Mouse (Mus musculus) embryonic facial prominence, embryonic 12.5 days (tissue): Measurements from ENCODE around the gene G6pc3. TPM values are rescaled to one million over a fixed set of nuclear protein-coding genes. Genes with fewer than 3 reads are reported as not detected.

Experiments
- ATAC-seq: fragments of 200-750 bp; cut with Nextera tagmentation; 2 replicates; pipeline ENCODE4 v1.8.0; 2017; ENCODE audit not compliant: insufficient number of reproducible peaks, insufficient read depth, low FRiP score, low TSS enrichment
- H3K27ac ChIP-seq: fragments of 300-500 bp; sonication (generic); 2 replicates; pipeline ENCODE4 v1.5.1; 2016; ENCODE audit warnings: mild to moderate bottlenecking
- H3K27me3 ChIP-seq: fragments of 300-500 bp; sonication (generic); 2 replicates; pipeline ENCODE4 v1.6.1; 2016; ENCODE audit warnings: mild to moderate bottlenecking, moderate library complexity
- H3K36me3 ChIP-seq: fragments of 300-500 bp; sonication (generic); 2 replicates; pipeline ENCODE4 v1.6.1; 2016; ENCODE audit warnings: mild to moderate bottlenecking
- H3K4me1 ChIP-seq: fragments of 300-500 bp; sonication (generic); 2 replicates; pipeline ENCODE4 v1.6.1; 2016
- H3K4me2 ChIP-seq: fragments of 300-500 bp; sonication (generic); replicated peaks from 2 replicates; pipeline ENCODE4 v1.6.1; 2016; ENCODE audit warnings: mild to moderate bottlenecking, moderate library complexity
- H3K4me3 ChIP-seq: fragments of 300-500 bp; sonication (generic); 2 replicates; pipeline ENCODE4 v1.5.1; 2016; ENCODE audit warnings: mild to moderate bottlenecking
- H3K9ac ChIP-seq: fragments of 300-500 bp; sonication (generic); 2 replicates; pipeline ENCODE4 v1.6.1; 2016; ENCODE audit warnings: mild to moderate bottlenecking, moderate library complexity
- H3K9me3 ChIP-seq: fragments of 300-500 bp; sonication (generic); 2 replicates; pipeline ENCODE4 v1.6.1; 2016; ENCODE audit warnings: mild to moderate bottlenecking, moderate library complexity
- WGBS: fragments of 180-500 bp; shearing (Covaris S2); methylation state at CpG from one replicate; pipeline ENCODE4 v1.1.7; 2016; 5-methylcytosine and 5-hydroxymethylcytosine counted together
- polyA plus RNA-seq: library from polyadenylated mRNA; unstranded; fragments of >200 nt; fragmentation: Nextera tagmentation; extraction: Ambion mirVana; gene quantifications from 2 replicates; pipeline ENCODE4 v1.2.1, GENCODE M21; 2016

Gene G6pc3
- polyA plus RNA-seq, 1 experiment from 2014 or later = 30.3 TPM

GRCm38 (mm10) chr11:102220451-102220850, 31.0 kb downstream of the G6pc3 start:
- Histone ChIP-seq H3K4me1 (peaks cover 64% of the 10 kb centered on the region), H3K4me2 (no peak overlapping the region), H3K9ac (no peak overlapping the region), H3K36me3 (peaks cover 13% of the 10 kb centered on the region; the same call in 1 of the 2 replicates), H3K9me3 (no peaks in the 10 kb centered on the region), H3K27ac (peak overlapping the region; percentile 25; the same call in 1 of the 2 replicates), H3K27me3 (no peaks in the 10 kb centered on the region), H3K4me3 (no peak overlapping the region)
- no peak for ATAC-seq
- 68% methylated on average over 6 of the region's 6 CpGs for WGBS

- H3K36me3 ChIP-seq = peaks cover 13% of the 10 kb centered on the region; the same call in 1 of the 2 replicates
- H3K9me3 ChIP-seq = no peaks in the 10 kb centered on the region
- H3K27me3 ChIP-seq = no peaks in the 10 kb centered on the region
- no peak overlapping the region for H3K9ac ChIP-seq
- WGBS = 86% methylated on average over 8 of the region's 8 CpGs
- ATAC-seq = no peak
- peaks cover 57% of the 10 kb centered on the region for H3K4me1 ChIP-seq
- H3K4me3 ChIP-seq = no peak overlapping the region
- H3K4me2 ChIP-seq = no peak overlapping the region
- H3K27ac ChIP-seq = no peak overlapping the region; the same call in 1 of the 2 replicates
Measured at GRCm38 (mm10) chr11:102221243-102221953, 32.0 kb downstream of the G6pc3 start.

GRCm38 (mm10) chr11:102221954-102222351, 32.5 kb downstream of the G6pc3 start:
- Histone ChIP-seq H3K4me1 (peaks cover 59% of the 10 kb centered on the region), H3K9me3 (no peaks in the 10 kb centered on the region), H3K4me2 (no peak overlapping the region), H3K27ac (no peak overlapping the region; the same call in 1 of the 2 replicates), H3K27me3 (no peaks in the 10 kb centered on the region), H3K4me3 (no peak overlapping the region), H3K9ac (no peak overlapping the region), H3K36me3 (peaks cover 13% of the 10 kb centered on the region; the same call in 1 of the 2 replicates)
- ATAC-seq = no peak
- 70% methylated on average over 8 of the region's 8 CpGs for WGBS

- no peak for ATAC-seq
- Histone ChIP-seq H3K9me3 (no peaks in the 10 kb centered on the region), H3K4me1 (peaks cover 59% of the 10 kb centered on the region), H3K27me3 (no peaks in the 10 kb centered on the region), H3K9ac (no peak overlapping the region), H3K4me2 (no peak overlapping the region), H3K27ac (no peak overlapping the region), H3K4me3 (no peak overlapping the region), H3K36me3 (peaks cover 10% of the 10 kb centered on the region; the same call in 1 of the 2 replicates)
- WGBS = 38% methylated on average over 6 of the region's 6 CpGs
Measured at GRCm38 (mm10) chr11:102223166-102223565, 33.7 kb downstream of the G6pc3 start.

- peaks cover 56% of the 10 kb centered on the region for H3K4me1 ChIP-seq
- no peaks in the 10 kb centered on the region for H3K27me3 ChIP-seq
- peaks cover 10% of the 10 kb centered on the region; the same call in 1 of the 2 replicates for H3K36me3 ChIP-seq
- WGBS = 6% methylated on average over 22 of the region's 22 CpGs
- no peak for ATAC-seq
- peak overlapping the region; percentile 18; the same call in 1 of the 2 replicates for H3K4me3 ChIP-seq
- no peak overlapping the region for H3K27ac ChIP-seq
- peak overlapping the region; percentile 44 for H3K4me2 ChIP-seq
- no peaks in the 10 kb centered on the region for H3K9me3 ChIP-seq
- H3K9ac ChIP-seq = peak overlapping the region; percentile 33; the same call in 1 of the 2 replicates
Measured at GRCm38 (mm10) chr11:102224686-102225085, 35.3 kb downstream of the G6pc3 start.

- H3K9ac ChIP-seq = no peak overlapping the region
- ATAC-seq = no peak
- peak overlapping the region; percentile 44; the same call in 1 of the 2 replicates for H3K4me2 ChIP-seq
- H3K9me3 ChIP-seq = no peaks in the 10 kb centered on the region
- no peak overlapping the region for H3K27ac ChIP-seq
- WGBS = 67% methylated on average over 5 of the region's 5 CpGs
- H3K4me3 ChIP-seq = no peak overlapping the region
- H3K27me3 ChIP-seq = no peaks in the 10 kb centered on the region
- peaks cover 53% of the 10 kb centered on the region for H3K4me1 ChIP-seq
- H3K36me3 ChIP-seq = peaks cover 10% of the 10 kb centered on the region; the same call in 1 of the 2 replicates
Measured at GRCm38 (mm10) chr11:102225221-102225620, 35.8 kb downstream of the G6pc3 start.

- no peak for ATAC-seq
- Histone ChIP-seq H3K4me1 (peaks cover 53% of the 10 kb centered on the region), H3K4me3 (no peak overlapping the region), H3K27me3 (no peaks in the 10 kb centered on the region), H3K9ac (no peak overlapping the region; the same call in 1 of the 2 replicates), H3K9me3 (no peaks in the 10 kb centered on the region), H3K27ac (no peak overlapping the region), H3K36me3 (peaks cover 7% of the 10 kb centered on the region; the same call in 1 of the 2 replicates), H3K4me2 (peak overlapping the region; percentile 87; the same call in 1 of the 2 replicates)
- WGBS = 68% methylated on average over 12 of the region's 12 CpGs
Measured at GRCm38 (mm10) chr11:102226067-102226978, 36.9 kb downstream of the G6pc3 start.

- no peaks in the 10 kb centered on the region for H3K36me3 ChIP-seq
- WGBS = 16% methylated on average over 12 of the region's 12 CpGs
- peak overlapping the region; percentile 15; the same call in 1 of the 2 replicates for H3K9ac ChIP-seq
- H3K9me3 ChIP-seq = no peaks in the 10 kb centered on the region
- ATAC-seq = no peak
- H3K4me1 ChIP-seq = peaks cover 53% of the 10 kb centered on the region
- H3K4me2 ChIP-seq = peak overlapping the region; percentile 87
- H3K27ac ChIP-seq = peak overlapping the region; percentile 30; the same call in 1 of the 2 replicates
- no peaks in the 10 kb centered on the region for H3K27me3 ChIP-seq
- peak overlapping the region; percentile 92 for H3K4me3 ChIP-seq
Measured at GRCm38 (mm10) chr11:102227270-102228190, 38.1 kb downstream of the G6pc3 start.

GRCm38 (mm10) chr11:102228191-102228545, 38.7 kb downstream of the G6pc3 start:
- Histone ChIP-seq H3K27ac (0 out of 2 replicates have a peak overlapping the region, but pooled peaks have one; percentile 30), H3K9ac (0 out of 2 replicates have a peak overlapping the region, but pooled peaks have one; percentile 15), H3K9me3 (no peaks in the 10 kb centered on the region), H3K4me1 (peaks cover 49% of the 10 kb centered on the region), H3K36me3 (no peaks in the 10 kb centered on the region), H3K4me2 (peak overlapping the region; percentile 87), H3K4me3 (peak overlapping the region; percentile 92), H3K27me3 (no peaks in the 10 kb centered on the region)
- 31% methylated on average over 9 of the region's 9 CpGs for whole genome bisulfite sequencing
- ATAC-seq = no peak

- Histone ChIP-seq H3K36me3 (no peaks in the 10 kb centered on the region), H3K27ac (no peak overlapping the region), H3K9ac (peak overlapping the region; percentile 93), H3K4me3 (peak overlapping the region; percentile 92), H3K9me3 (no peaks in the 10 kb centered on the region), H3K4me1 (peaks cover 46% of the 10 kb centered on the region), H3K4me2 (peak overlapping the region; percentile 87), H3K27me3 (no peaks in the 10 kb centered on the region)
- WGBS = 17% methylated on average over 7 of the region's 7 CpGs
- ATAC-seq = no peak
Measured at GRCm38 (mm10) chr11:102228646-102229268, 39.3 kb downstream of the G6pc3 start.
